Mouse (Mus musculus): Measurements from ENCODE around the gene Gapdh. TPM values are rescaled to one million over a fixed set of nuclear protein-coding genes. Genes with fewer than 3 reads are reported as not detected.
"Not testable (repeated sequence)": the region's sequence is repeated elsewhere in the genome, so short reads cannot be mapped to it uniquely, and the experiment has no call there.

Gapdh gene
- total and polyA plus RNA-seq, 2 experiments from 2014 or later: 1,919 to 2,736 TPM

DNA sequence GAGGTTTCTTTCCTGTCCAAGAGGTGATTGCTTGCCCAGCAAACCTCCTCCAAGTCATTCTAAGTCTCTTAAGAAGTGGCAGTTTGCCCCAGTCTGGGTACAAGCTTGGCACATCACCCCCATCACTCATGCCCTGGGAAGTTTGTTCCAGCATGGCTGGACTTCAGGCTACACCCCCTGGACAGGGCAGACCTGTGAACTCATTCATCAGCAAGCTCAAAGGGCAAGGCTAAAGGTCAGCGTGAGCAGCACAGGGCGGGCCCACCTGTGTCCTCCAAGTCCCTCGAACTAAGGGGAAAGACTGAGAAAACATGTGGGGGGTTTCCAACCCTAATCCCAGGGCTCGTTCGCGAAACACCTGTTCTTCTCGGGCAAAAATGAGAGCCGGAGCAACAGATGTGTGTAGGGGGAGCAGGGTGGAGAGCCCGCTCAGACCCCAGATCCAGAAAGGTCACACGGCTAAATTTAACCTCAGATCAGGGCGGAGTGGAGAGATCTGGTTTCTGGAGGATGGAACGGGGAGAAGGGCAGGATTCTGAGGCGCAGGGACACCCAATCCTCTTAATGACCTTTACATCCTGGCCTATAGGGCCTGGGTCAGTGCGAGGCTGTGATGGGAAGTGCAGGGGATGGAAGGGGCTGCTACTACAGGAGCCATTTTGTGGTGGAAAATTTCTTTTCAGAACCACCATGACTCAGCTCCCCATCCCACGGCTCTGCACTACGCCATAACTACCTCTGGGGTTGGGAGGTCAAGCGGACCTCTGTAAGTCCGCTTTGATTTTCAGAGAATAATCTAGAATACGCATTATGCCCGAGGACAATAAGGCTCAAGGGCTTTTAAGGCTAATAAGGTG is 2.2 kb downstream of the Gapdh start:
- no peak for ATAC-seq
- Histone ChIP-seq H3K4me1 (ENCODE audit: insufficient read depth, low read length) (peaks cover 23% of the 10 kb centered on the region; the same call in 1 of the 2 replicates), H3K36me3 (ENCODE audit: insufficient read depth, low read length) (peaks cover 26% of the 10 kb centered on the region; the same call in 1 of the 2 replicates), H3K4me2 (ENCODE audit: low read depth, low read length) (peak overlapping the region; percentile 77), H3K9ac (replicated peaks; ENCODE audit: low read length) (peak overlapping the region; percentile 78), H3K9me3 (ENCODE audit: low read length) (no peaks in the 10 kb centered on the region), H3K27me3 (ENCODE audit: insufficient read depth, low read length) (no peaks in the 10 kb centered on the region), H3K4me3 (ENCODE audit: low read length) (peak overlapping the region; percentile 65), H3K27ac (peak overlapping the region; percentile 90)
- no peak for TF ChIP-seq CTCF (IDR thresholded peaks at IDR 0.05; ENCODE audit: low read depth)
- WGBS: 6% methylated on average over 20 of the region's 20 CpGs
- peak; percentile 55 for DNase-seq (ENCODE audit: low spot score)

DNA sequence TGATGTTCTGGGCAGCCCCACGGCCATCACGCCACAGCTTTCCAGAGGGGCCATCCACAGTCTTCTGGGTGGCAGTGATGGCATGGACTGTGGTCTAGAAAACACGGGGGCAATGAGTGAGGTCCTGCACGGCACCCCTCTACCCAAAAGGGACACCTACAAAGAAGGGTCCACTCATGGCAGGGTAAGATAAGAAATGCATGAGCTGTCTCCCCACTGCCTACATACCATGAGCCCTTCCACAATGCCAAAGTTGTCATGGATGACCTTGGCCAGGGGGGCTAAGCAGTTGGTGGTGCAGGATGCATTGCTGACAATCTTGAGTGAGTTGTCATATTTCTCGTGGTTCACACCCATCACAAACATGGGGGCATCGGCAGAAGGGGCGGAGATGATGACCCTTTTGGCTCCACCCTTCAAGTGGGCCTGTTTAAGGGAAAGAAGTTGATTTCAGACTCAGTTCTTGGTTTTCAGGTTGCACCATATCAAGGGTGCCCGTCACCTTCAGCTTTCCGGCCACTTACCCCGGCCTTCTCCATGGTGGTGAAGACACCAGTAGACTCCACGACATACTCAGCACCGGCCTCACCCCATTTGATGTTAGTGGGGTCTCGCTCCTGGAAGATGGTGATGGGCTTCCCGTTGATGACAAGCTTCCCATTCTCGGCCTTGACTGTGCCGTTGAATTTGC is 3.5 kb downstream of the Gapdh start:
- Histone ChIP-seq H3K36me3 (ENCODE audit: insufficient read depth, low read length) (peaks cover 18% of the 10 kb centered on the region; the same call in 1 of the 2 replicates), H3K4me2 (ENCODE audit: low read depth, low read length) (peak overlapping the region; percentile 77; the same call in 1 of the 2 replicates), H3K4me1 (ENCODE audit: insufficient read depth, low read length) (peaks cover 23% of the 10 kb centered on the region; the same call in 1 of the 2 replicates)
- H3K9ac ChIP-seq (replicated peaks; ENCODE audit: low read length); H3K4me3 ChIP-seq (ENCODE audit: low read length); H3K27me3 ChIP-seq (ENCODE audit: insufficient read depth, low read length); H3K9me3 ChIP-seq (ENCODE audit: low read length); ATAC-seq; DNase-seq (ENCODE audit: low spot score); H3K27ac ChIP-seq: not testable (repeated sequence)
- WGBS: 78% methylated on average over 10 of the region's 16 CpGs

DNA sequence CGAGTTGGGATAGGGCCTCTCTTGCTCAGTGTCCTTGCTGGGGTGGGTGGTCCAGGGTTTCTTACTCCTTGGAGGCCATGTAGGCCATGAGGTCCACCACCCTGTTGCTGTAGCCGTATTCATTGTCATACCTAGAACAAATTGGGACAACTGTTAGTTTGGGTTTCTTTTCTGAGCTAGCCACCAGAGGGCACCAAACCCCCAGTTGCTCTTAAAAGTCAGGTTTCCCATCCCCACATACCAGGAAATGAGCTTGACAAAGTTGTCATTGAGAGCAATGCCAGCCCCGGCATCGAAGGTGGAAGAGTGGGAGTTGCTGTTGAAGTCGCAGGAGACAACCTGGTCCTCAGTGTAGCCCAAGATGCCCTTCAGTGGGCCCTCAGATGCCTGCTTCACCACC is 4.3 kb downstream of the Gapdh start:
- ATAC-seq; H3K9me3 ChIP-seq (ENCODE audit: low read length); H3K4me3 ChIP-seq (ENCODE audit: low read length); H3K27me3 ChIP-seq (ENCODE audit: insufficient read depth, low read length); H3K4me2 ChIP-seq (ENCODE audit: low read depth, low read length); H3K27ac ChIP-seq; H3K9ac ChIP-seq (replicated peaks; ENCODE audit: low read length): not testable (repeated sequence)
- TF ChIP-seq CTCF (IDR thresholded peaks at IDR 0.05; ENCODE audit: low read depth): peak; percentile 72
- Histone ChIP-seq H3K36me3 (ENCODE audit: insufficient read depth, low read length) (peaks cover 18% of the 10 kb centered on the region; the same call in 1 of the 2 replicates), H3K4me1 (ENCODE audit: insufficient read depth, low read length) (peaks cover 17% of the 10 kb centered on the region; the same call in 1 of the 2 replicates)
- peak; percentile 84 for DNase-seq (ENCODE audit: low spot score)
- 5% methylated on average over 3 of the region's 5 CpGs for WGBS

DNA sequence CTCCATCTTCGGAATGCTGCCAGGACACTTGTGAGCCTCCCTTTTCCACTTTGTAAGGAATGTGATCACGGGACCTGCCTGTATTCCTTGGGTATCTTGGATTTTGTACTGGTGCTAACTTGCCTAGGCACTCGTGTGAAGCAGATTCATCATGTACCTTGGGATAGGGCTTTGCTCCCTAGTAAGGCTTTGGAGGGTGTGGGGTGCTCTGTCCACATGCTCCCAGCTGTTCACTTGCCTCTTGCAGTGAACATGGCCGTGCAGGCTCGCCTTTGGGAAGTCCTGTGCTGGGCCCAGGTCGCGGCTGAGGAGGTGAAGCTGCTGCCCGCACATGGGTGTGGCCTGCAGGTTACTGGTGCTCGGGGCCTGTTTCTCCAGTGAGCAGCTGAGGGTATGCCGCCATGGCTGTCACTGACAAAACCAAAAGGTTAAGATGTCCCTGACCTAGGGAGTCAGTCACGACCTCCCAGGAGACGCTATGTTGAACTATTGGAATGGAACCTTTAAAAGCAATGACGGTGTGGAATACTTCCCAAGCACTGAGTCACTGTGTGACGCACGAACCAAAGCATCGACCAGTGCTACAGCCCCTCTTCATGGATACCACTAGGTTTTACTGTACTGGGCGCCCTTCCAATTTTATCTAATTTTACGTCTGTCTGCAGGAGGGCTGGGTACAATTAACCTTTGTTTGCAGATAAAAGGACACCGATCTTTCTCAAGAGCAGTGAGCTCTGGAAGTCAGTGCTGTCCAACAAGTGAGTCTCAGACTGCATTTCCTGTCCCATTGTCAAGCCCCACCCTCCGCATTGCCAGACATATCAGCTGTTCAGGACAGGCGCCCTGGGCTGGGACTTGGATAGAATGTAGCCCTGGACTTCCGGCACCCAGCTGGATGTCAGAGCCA is 5.2 kb downstream of the Gapdh start:
- Histone ChIP-seq H3K4me1 (ENCODE audit: insufficient read depth, low read length) (0 out of 2 replicates have a peak, but pooled peaks cover 8% of the 10 kb centered on the region), H3K9ac (replicated peaks; ENCODE audit: low read length) (no peak overlapping the region), H3K27ac (peak overlapping the region; percentile 58), H3K4me2 (ENCODE audit: low read depth, low read length) (no peak overlapping the region), H3K36me3 (ENCODE audit: insufficient read depth, low read length) (peaks cover 18% of the 10 kb centered on the region; the same call in 1 of the 2 replicates), H3K9me3 (ENCODE audit: low read length) (no peaks in the 10 kb centered on the region), H3K4me3 (ENCODE audit: low read length) (no peak overlapping the region), H3K27me3 (ENCODE audit: insufficient read depth, low read length) (no peaks in the 10 kb centered on the region)
- TF ChIP-seq CTCF (IDR thresholded peaks at IDR 0.05; ENCODE audit: low read depth): no peak
- DNase-seq (ENCODE audit: low spot score): peak; percentile 51
- no peak for ATAC-seq
- 17% methylated on average over 22 of the region's 22 CpGs for whole genome bisulfite sequencing

DNA sequence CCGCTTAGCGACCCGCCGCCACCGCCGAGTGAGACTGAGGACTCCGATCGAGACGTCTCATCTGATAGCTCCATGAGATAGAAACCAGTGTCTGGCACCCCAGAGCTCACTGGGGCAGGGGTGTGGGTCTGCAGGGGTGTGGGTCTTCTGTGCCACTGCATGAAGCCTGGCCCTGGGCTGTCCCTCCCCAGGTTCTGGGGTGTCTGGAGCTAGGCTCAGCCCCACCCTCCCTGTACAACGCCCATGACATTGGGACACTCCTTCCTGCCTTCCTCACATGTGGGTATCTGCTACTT is 5.8 kb downstream of the Gapdh start:
- H3K4me3 ChIP-seq (ENCODE audit: low read length): no peak overlapping the region
- 47% methylated on average over 10 of the region's 10 CpGs for WGBS
- H3K4me1 ChIP-seq (ENCODE audit: insufficient read depth, low read length): 0 out of 2 replicates have a peak, but pooled peaks cover 8% of the 10 kb centered on the region
- H3K27ac ChIP-seq: no peak overlapping the region
- DNase-seq (ENCODE audit: low spot score): no peak
- H3K9me3 ChIP-seq (ENCODE audit: low read length): no peaks in the 10 kb centered on the region
- H3K36me3 ChIP-seq (ENCODE audit: insufficient read depth, low read length): peaks cover 18% of the 10 kb centered on the region; the same call in 1 of the 2 replicates
- no peak overlapping the region for H3K9ac ChIP-seq (replicated peaks; ENCODE audit: low read length)
- no peaks in the 10 kb centered on the region for H3K27me3 ChIP-seq (ENCODE audit: insufficient read depth, low read length)
- TF ChIP-seq CTCF (IDR thresholded peaks at IDR 0.05; ENCODE audit: low read depth): no peak
- no peak for ATAC-seq
- H3K4me2 ChIP-seq (ENCODE audit: low read depth, low read length): no peak overlapping the region

All from hindbrain, postnatal 0 days (tissue).